Mouse (Mus musculus) myocyte (in vitro differentiated cells): ENCODE measurements around the gene Rassf3.

ENCODE experiments used
- CEBPB ChIP-seq: IDR thresholded peaks from 2 replicates; pipeline ENCODE4 v1.6.1; 2011; ENCODE audit warnings: mild to moderate bottlenecking, moderate library complexity; ENCODE audit not compliant: poor library complexity, insufficient read depth, severe bottlenecking
- E2F4 ChIP-seq: IDR thresholded peaks from one replicate; pipeline ENCODE4 v1.6.1; 2011; ENCODE audit warnings: mild to moderate bottlenecking, control low read depth, moderate library complexity; ENCODE audit not compliant: insufficient read depth
- MAX ChIP-seq: IDR thresholded peaks from one replicate; pipeline ENCODE4 v1.6.1; 2011; ENCODE audit warnings: low read depth, mild to moderate bottlenecking, control low read depth
- MYOD1 ChIP-seq, 3 experiments: IDR thresholded peaks; one replicate each; pipeline ENCODE4 v1.6.1; 2011; ENCODE audit warnings: control low read depth in 2 of 3, low read depth in 2 of 3, mild to moderate bottlenecking in 2 of 3, moderate library complexity in 1 of 3; ENCODE audit not compliant: insufficient read length in 2 of 3, control insufficient read depth in 1 of 3
- MYOG ChIP-seq, 3 experiments: IDR thresholded peaks; one replicate each; pipeline ENCODE4 v1.6.1; 2011; ENCODE audit warnings: control low read depth in 2 of 3, low read depth in 2 of 3, mild to moderate bottlenecking in 2 of 3; ENCODE audit not compliant: insufficient read length in 2 of 3, control insufficient read depth in 1 of 3, insufficient read depth in 1 of 3
- POLR2A ChIP-seq: IDR thresholded peaks from one replicate; pipeline ENCODE4 v1.6.1; 2011; ENCODE audit warnings: low read depth, mild to moderate bottlenecking, control low read depth, moderate library complexity; ENCODE audit not compliant: insufficient read length
- POLR2AphosphoS2 ChIP-seq: IDR thresholded peaks from one replicate; pipeline ENCODE4 v1.6.1; 2011; ENCODE audit warnings: low read depth, control low read depth; ENCODE audit not compliant: insufficient read length
- REST ChIP-seq: IDR thresholded peaks from one replicate; pipeline ENCODE4 v1.6.1; 2011; ENCODE audit warnings: mild to moderate bottlenecking, control low read depth, moderate library complexity; ENCODE audit not compliant: insufficient read depth, insufficient read length
- SRF ChIP-seq: IDR thresholded peaks from one replicate; pipeline ENCODE4 v1.6.1; 2011; ENCODE audit warnings: low read depth; ENCODE audit not compliant: control insufficient read depth, insufficient read length
- TCF12 ChIP-seq: IDR thresholded peaks from one replicate; pipeline ENCODE4 v1.6.1; 2011; ENCODE audit warnings: mild to moderate bottlenecking, control low read depth; ENCODE audit not compliant: poor library complexity, insufficient read depth, severe bottlenecking
- TCF3 ChIP-seq: IDR thresholded peaks from one replicate; pipeline ENCODE4 v1.6.1; 2011; ENCODE audit warnings: low read depth, control low read depth; ENCODE audit not compliant: insufficient read length
- USF1 ChIP-seq: IDR thresholded peaks from one replicate; pipeline ENCODE4 v1.6.1; 2011; ENCODE audit warnings: low read depth, mild to moderate bottlenecking, control low read depth, moderate library complexity

DNA sequence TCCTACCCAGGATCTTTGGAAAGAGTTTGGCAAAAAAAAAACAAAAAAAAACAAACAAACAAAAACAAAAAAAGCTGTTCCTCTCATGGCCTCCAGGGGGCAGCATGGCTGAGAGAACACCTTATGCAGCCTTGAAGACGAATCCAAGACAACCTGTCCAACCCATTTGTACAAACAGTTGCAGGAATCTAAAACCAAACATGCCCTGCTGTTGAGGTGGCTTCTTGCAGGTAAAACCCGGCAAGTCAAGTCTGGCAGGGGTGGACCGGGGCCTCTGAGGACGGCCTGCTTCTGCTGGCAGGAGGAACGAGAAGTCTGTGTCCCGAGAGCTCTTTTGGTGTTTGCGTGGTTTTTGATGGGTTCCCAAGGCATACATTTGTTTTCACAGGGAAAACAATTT is 66.4 kb downstream of the Rassf3 start:
- TF ChIP-seq POLR2A (no peak), TCF12 (no peak), MAX (no peak), MYOD1 (IDR thresholded peaks at IDR 0.05; ENCODE audit: control insufficient read depth in 1 of 3, insufficient read length in 2 of 3, low read depth in 2 of 3) (no peak), CEBPB (no peak), SRF (no peak), USF1 (no peak), POLR2AphosphoS2 (no peak), MYOG (IDR thresholded peaks at IDR 0.05; ENCODE audit: control insufficient read depth in 1 of 3, insufficient read depth in 1 of 3, insufficient read length in 2 of 3, low read depth in 2 of 3) (no peak), E2F4 (no peak), REST (no peak), TCF3 (no peak)
